Mouse (Mus musculus) cerebellum, adult 2 months (tissue): ENCODE measurements around the gene Snd1.

Experiments
- CTCF ChIP-seq: fragments of 200-500 bp; IDR thresholded peaks from 2 replicates; pipeline ENCODE4 v1.5.1; 2011; ENCODE audit warnings: low read depth, mild to moderate bottlenecking, control low read depth, low read length, moderate library complexity, borderline replicate concordance; ENCODE audit not compliant: insufficient read depth
- POLR2A ChIP-seq: fragments of 200-500 bp; IDR thresholded peaks from 2 replicates; pipeline ENCODE4 v1.6.1; 2011; ENCODE audit warnings: low read length, control low read depth, borderline replicate concordance; ENCODE audit not compliant: insufficient read depth

- peak; percentile 69 for TF ChIP-seq CTCF
- TF ChIP-seq POLR2A: no peak
These were observed 423.9 kb downstream of the Snd1 start for GRCm38 (mm10) chr6:28898836-28899235.
